Mouse (Mus musculus) spleen, adult 2 months (tissue): ENCODE results near the gene Kdsr. TPM values are rescaled to one million over a fixed set of nuclear protein-coding genes. Genes with fewer than 3 reads are reported as not detected.

Experiments used
- DNase-seq, 2 experiments: peaks; one replicate each; pipeline versions ENCODE4 v3.0.0 to v3.0.0-alpha.2; 2012 to 2021; ENCODE audit warnings: low spot score in 2 of 2, low read depth in 1 of 2
- H3K27ac ChIP-seq: fragments of 200-500 bp; 2 replicates; pipeline ENCODE4 v1.5.1; 2012; ENCODE audit warnings: low read length, inconsistent platforms; ENCODE audit not compliant: insufficient read depth
- H3K27me3 ChIP-seq: fragments of 200-500 bp; 2 replicates; pipeline ENCODE4 v1.6.1; 2012; ENCODE audit warnings: mild to moderate bottlenecking, moderate library complexity, low read length, inconsistent platforms; ENCODE audit not compliant: control insufficient read depth, insufficient read depth
- H3K36me3 ChIP-seq: fragments of 200-500 bp; 2 replicates; pipeline ENCODE4 v1.6.1; 2012; ENCODE audit warnings: mild to moderate bottlenecking, low read length, inconsistent platforms; ENCODE audit not compliant: control insufficient read depth, insufficient read depth
- H3K4me1 ChIP-seq: fragments of 200-500 bp; 2 replicates; pipeline ENCODE4 v1.6.1; 2011; ENCODE audit warnings: inconsistent platforms; ENCODE audit not compliant: control insufficient read depth, insufficient read depth, insufficient read length
- H3K4me3 ChIP-seq: fragments of 200-500 bp; 2 replicates; pipeline ENCODE4 v1.5.1; 2011; ENCODE audit warnings: mild to moderate bottlenecking, inconsistent platforms; ENCODE audit not compliant: insufficient read depth, insufficient read length; ENCODE audit errors: extremely low read depth
- CTCF ChIP-seq: fragments of 200-500 bp; IDR thresholded peaks from 2 replicates; pipeline ENCODE4 v1.5.1; 2011; ENCODE audit warnings: mild to moderate bottlenecking, inconsistent platforms; ENCODE audit not compliant: insufficient read depth, insufficient read length, insufficient replicate concordance; ENCODE audit errors: extremely low read depth
- POLR2A ChIP-seq: fragments of 200-500 bp; IDR thresholded peaks from 2 replicates; pipeline ENCODE4 v1.6.1; 2011; ENCODE audit warnings: low read depth, low read length, inconsistent platforms
- WGBS: fragments of 180-500 bp; shearing (Covaris S2); methylation state at CpG from one replicate; pipeline ENCODE4 v1.1.7; 2018; 5-methylcytosine and 5-hydroxymethylcytosine counted together
- polyA plus RNA-seq: library from polyadenylated mRNA; depleted of rRNA; stranded (reverse); fragments of >200 nt; gene quantifications from 2 replicates; pipeline ENCODE4 v1.2.3, GENCODE M21; 2012; rRNA removed

Gene Kdsr
- polyA plus RNA-seq, result 5.2 and 7.3 TPM in 2 replicates

- H3K27ac ChIP-seq, result peak within 1 kb of the TSS; percentile 89
- no peaks in the 10 kb centered on the region; the same call in 1 of the 2 replicates for H3K4me1 ChIP-seq
- H3K4me3 ChIP-seq, result peak within 1 kb of the TSS; percentile 93
- WGBS, result under 1% methylated on average over 51 of the region's 51 CpGs
- TF ChIP-seq POLR2A (peak; percentile 92), CTCF (no peak)
- peaks cover 4% of the 10 kb centered on the region; the same call in 1 of the 2 replicates for H3K36me3 ChIP-seq
- no peaks in the 10 kb centered on the region for H3K27me3 ChIP-seq
- DNase-seq, result peak; percentile 85 to 95
Observed at GRCm38 (mm10) chr1:106759572-106760435, at the start of gene Kdsr. Gene Kdsr (minus strand): TSS chr1:106759727.

DNA sequence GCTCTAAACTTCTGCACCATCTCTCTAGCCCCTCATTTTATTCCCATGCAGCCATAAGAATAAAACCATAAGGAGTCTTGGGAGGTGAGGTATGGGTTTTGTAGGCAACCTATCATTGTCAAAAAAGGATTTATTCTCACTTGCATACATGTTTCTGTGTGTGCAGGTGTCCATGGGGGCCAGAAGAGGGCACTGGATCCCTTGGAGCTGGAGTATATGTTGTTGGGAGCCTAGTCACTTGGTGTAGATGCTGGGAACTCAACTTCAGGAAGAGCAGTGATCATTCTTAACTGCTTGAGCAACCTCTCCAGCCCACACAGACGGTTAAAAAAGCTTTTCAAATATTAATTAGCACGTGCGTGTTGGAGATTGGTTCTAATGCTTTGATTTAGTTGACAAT, 40.4 kb upstream of the Kdsr start:
- TF ChIP-seq POLR2A, result no peak
- TF ChIP-seq CTCF, result no peak
- no peak for DNase-seq

GRCm38 (mm10) chr1:106799406-106799805, 39.9 kb upstream of the Kdsr start:
- Histone ChIP-seq H3K4me3 (no peak overlapping the region), H3K36me3 (no peaks in the 10 kb centered on the region), H3K4me1 (peaks cover 4% of the 10 kb centered on the region; the same call in 1 of the 2 replicates), H3K27me3 (no peaks in the 10 kb centered on the region), H3K27ac (no peak overlapping the region)
- TF ChIP-seq CTCF (no peak), POLR2A (no peak)
- DNase-seq, result no peak
- whole genome bisulfite sequencing, result 66% methylated on average over 1 of the region's 1 CpGs

More for the DNA sequence above, 40.4 kb upstream of the Kdsr start:
- Histone ChIP-seq H3K4me3 (no peak overlapping the region), H3K27me3 (no peaks in the 10 kb centered on the region), H3K36me3 (no peaks in the 10 kb centered on the region), H3K4me1 (peaks cover 3% of the 10 kb centered on the region; the same call in 1 of the 2 replicates), H3K27ac (no peak overlapping the region)
- 88% methylated on average over 3 of the region's 3 CpGs for WGBS

DNA sequence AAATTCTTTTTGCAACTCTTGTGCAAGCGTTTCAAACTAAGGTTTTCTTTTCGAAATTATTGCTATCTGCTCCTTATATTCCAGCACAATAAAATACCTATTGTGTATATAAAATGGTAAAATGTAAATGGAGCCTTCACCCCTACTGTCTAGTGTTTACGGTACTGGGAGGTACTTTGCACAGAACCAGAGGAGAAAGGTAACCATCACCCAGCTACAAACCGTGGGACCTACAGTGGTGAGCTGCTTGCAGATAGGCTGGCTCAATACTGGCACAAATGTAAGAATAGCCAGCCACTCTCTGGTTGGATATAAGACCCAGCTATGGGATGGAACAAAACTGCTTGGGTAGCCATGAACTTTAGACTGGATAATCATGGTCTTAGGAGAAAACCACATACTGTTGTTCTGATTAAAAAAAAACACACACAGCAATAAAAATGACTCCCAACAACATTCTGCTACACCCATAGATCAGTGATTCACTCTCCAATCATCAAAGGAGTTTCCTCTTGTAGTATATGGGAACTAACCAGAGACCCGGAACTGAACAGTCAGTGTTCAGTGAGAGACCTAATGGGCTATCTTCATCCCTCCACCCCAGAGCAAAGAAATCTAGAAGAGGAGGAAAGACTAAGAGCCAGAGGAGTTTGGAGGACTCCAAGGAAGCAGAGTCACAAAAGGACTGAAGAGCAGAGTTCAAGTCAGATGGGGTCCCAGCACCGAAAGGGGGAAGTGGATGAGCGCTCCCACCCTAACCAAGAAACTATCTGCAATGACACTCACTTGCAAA, 37.7 kb upstream of the Kdsr start:
- peaks cover 5% of the 10 kb centered on the region; the same call in 1 of the 2 replicates for H3K4me1 ChIP-seq
- H3K27ac ChIP-seq, result no peak overlapping the region
- no peaks in the 10 kb centered on the region for H3K27me3 ChIP-seq
- H3K36me3 ChIP-seq, result no peaks in the 10 kb centered on the region
- peak overlapping the region; percentile 93; the same call in 1 of the 2 replicates for H3K4me3 ChIP-seq
- no peak for TF ChIP-seq CTCF
- no peak for TF ChIP-seq POLR2A
- WGBS, result 60% methylated on average over 7 of the region's 7 CpGs
- no peak for DNase-seq

DNA sequence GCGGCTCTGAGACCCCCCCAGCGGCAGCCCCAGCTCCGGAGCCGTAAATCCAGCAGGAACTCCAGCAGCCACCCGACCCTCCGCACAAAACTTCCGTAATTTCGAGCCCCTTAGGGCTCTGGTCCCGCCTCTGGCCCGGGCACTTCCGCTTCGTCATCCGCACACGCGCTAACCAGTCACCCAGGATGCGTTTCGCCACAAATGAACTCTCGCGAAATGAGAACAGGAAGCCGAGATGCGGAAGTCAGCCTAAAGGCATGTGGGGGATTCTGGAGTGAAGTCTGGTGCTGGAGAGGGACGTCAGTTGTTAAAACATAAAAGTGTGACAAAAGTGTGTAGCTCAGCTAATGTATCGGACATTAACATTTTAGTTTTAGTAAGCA, 37.0 kb upstream of the Kdsr start, which contains the start of gene Vps4b:
Gene Vps4b (minus strand): TSS at position 187 of the 383 bp plus-strand sequence.
- WGBS, result under 1% methylated on average over 23 of the region's 23 CpGs
- DNase-seq, result peak; percentile 93 to 95
- H3K27me3 ChIP-seq, result no peaks in the 10 kb centered on the region
- peak within 1 kb of the TSS; percentile 93 for H3K4me3 ChIP-seq
- H3K4me1 ChIP-seq, result peaks cover 5% of the 10 kb centered on the region; the same call in 1 of the 2 replicates
- peak within 1 kb of the TSS; percentile 72 for H3K27ac ChIP-seq
- no peaks in the 10 kb centered on the region for H3K36me3 ChIP-seq
- TF ChIP-seq POLR2A (peak; percentile 80), CTCF (no peak)

GRCm38 (mm10) chr1:106795634-106796541, 36.4 kb upstream of the Kdsr start:
- H3K27ac ChIP-seq, result peak overlapping the region; percentile 72
- H3K27me3 ChIP-seq, result no peaks in the 10 kb centered on the region
- H3K4me1 ChIP-seq, result peaks cover 5% of the 10 kb centered on the region; the same call in 1 of the 2 replicates
- WGBS, result 2% methylated on average over 51 of the region's 51 CpGs
- peak overlapping the region; percentile 93 for H3K4me3 ChIP-seq
- H3K36me3 ChIP-seq, result no peaks in the 10 kb centered on the region
- DNase-seq, result no peak
- no peak for TF ChIP-seq CTCF
- TF ChIP-seq POLR2A, result no peak
